In the genomic region with DNA sequence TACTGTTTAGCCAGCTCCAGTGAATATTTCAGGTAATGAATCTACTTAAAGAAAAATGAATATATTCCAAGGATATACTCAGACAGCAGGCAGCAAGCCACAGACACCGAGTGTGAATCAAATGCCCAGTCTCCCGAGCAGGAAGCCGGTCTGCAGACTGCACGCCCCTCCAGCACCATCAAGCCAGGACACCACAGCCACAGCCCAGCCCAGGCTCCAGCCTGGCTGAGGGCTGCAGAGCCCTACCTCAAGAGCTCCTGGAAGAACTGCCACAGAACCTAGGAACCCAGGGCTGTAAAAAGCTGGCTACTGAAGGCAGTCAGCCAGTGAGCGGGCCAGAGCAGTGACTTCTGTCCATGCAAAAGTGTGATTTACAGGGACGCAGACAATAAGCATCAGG, we compare ENCODE assay signal across 23 mouse cellular contexts. TPM values are rescaled to one million over a fixed set of nuclear protein-coding genes. Genes with fewer than 3 reads are reported as not detected.
DNase-seq lines count a peak whose midpoint lies in the region; ATAC-seq and TF ChIP-seq lines count a peak whose summit lies in the region.
"Had no signal": no experiment of that assay in that cellular context is flagged by ENCODE, and none has a peak within 500 bp of the region (broad histone marks: within the 10 kb centered on the region; RNA-seq: fewer than 3 reads in every experiment).

No protein-coding gene starts in this region.

- intact Hi-C loops in heart, adult 2 months (cut with DNase I) = no loop called here

- no peak for TF ChIP-seq CTCF in heart, adult 2 months (IDR thresholded peaks at IDR 0.05)
- no peak for TF ChIP-seq CTCF in liver, adult 2 months (IDR thresholded peaks at IDR 0.05; ENCODE audit: low read depth, low read length)

- 49% methylated on average over 6 of the region's 6 CpGs for WGBS in heart, adult 2 months
- WGBS in kidney, embryonic 14.5 days = 59% methylated on average over 6 of the region's 6 CpGs
- 90% methylated on average over 6 of the region's 6 CpGs for WGBS in liver, adult 2 months
- WGBS in liver, embryonic 12.5 days (ENCODE audit: insufficient replicate concordance) = 59% methylated on average over 6 of the region's 6 CpGs
- whole genome bisulfite sequencing in intestine, embryonic 15.5 days = 54% methylated on average over 6 of the region's 6 CpGs

- H3K36me3 ChIP-seq in heart, adult 2 months (ENCODE audit: control insufficient read depth, insufficient read depth, low read length) = no peaks in the 10 kb centered on the region
- no peaks in the 10 kb centered on the region for H3K36me3 ChIP-seq in kidney, embryonic 14.5 days (ENCODE audit: control insufficient read depth, insufficient read depth, low read length)
- H3K36me3 ChIP-seq in liver, adult 2 months (ENCODE audit: control insufficient read depth, insufficient read depth, low read length) = no peaks in the 10 kb centered on the region
- no peaks in the 10 kb centered on the region; the same call in 1 of the 2 replicates for H3K36me3 ChIP-seq in liver, embryonic 12.5 days
- H3K36me3 ChIP-seq in intestine, embryonic 15.5 days = no peaks in the 10 kb centered on the region; the same call in 1 of the 2 replicates
- H3K36me3 ChIP-seq: hindbrain, embryonic 15.5 days; limb, embryonic 12.5 days; liver, embryonic 15.5 days; midbrain, embryonic 15.5 days had no signal

- H3K27ac ChIP-seq in heart, adult 2 months = peak overlapping the region; percentile 47; the same call in 1 of the 2 replicates
- H3K27ac ChIP-seq in kidney, embryonic 14.5 days (ENCODE audit: low read depth, low read length) = no peak overlapping the region
- peak overlapping the region; percentile 50 for H3K27ac ChIP-seq in liver, adult 2 months (replicated peaks; ENCODE audit: insufficient read depth, low read depth, low read length)
- H3K27ac ChIP-seq in liver, embryonic 12.5 days = no peak overlapping the region
- peak overlapping the region; percentile 14; the same call in 1 of the 2 replicates for H3K27ac ChIP-seq in intestine, embryonic 15.5 days
- H3K27ac ChIP-seq: hindbrain, embryonic 15.5 days; left cerebral cortex, adult 2 months; limb, embryonic 12.5 days; liver, embryonic 15.5 days; midbrain, embryonic 15.5 days had no signal

- ATAC-seq in kidney, embryonic 14.5 days (ENCODE audit: low FRiP score, low TSS enrichment) = 0 out of 2 replicates have a peak, but pooled peaks have one; percentile 48
- ATAC-seq in liver, embryonic 12.5 days = no peak
- ATAC-seq in intestine, embryonic 15.5 days = no peak
- ATAC-seq in megakaryocyte progenitor cell, adult 5-6 weeks (replicated peaks; ENCODE audit: poor library complexity) = no peak
- ATAC-seq: midbrain, embryonic 15.5 days had no signal

- no peak for TF ChIP-seq EP300 in heart, adult 2 months (IDR thresholded peaks at IDR 0.05; ENCODE audit: insufficient read depth, low read depth, low read length)

- no peak overlapping the region for H3K9ac ChIP-seq in heart, adult 2 months (ENCODE audit: low read depth, low read length)
- no peak overlapping the region for H3K9ac ChIP-seq in kidney, embryonic 14.5 days (ENCODE audit: low read depth, low read length)
- no peak overlapping the region for H3K9ac ChIP-seq in liver, adult 2 months (ENCODE audit: low read depth, low read length)
- H3K9ac ChIP-seq in liver, embryonic 12.5 days = no peak overlapping the region
- no peak overlapping the region for H3K9ac ChIP-seq in intestine, embryonic 15.5 days
- H3K9ac ChIP-seq: hindbrain, embryonic 15.5 days; limb, embryonic 12.5 days; liver, embryonic 15.5 days; midbrain, embryonic 15.5 days had no signal

- no peak overlapping the region for H3K4me2 ChIP-seq in kidney, embryonic 14.5 days (replicated peaks; ENCODE audit: low read depth, low read length)
- H3K4me2 ChIP-seq in liver, embryonic 12.5 days = no peak overlapping the region
- no peak overlapping the region for H3K4me2 ChIP-seq in intestine, embryonic 15.5 days (replicated peaks)
- H3K4me2 ChIP-seq: hindbrain, embryonic 15.5 days; limb, embryonic 12.5 days; liver, embryonic 15.5 days; midbrain, embryonic 15.5 days had no signal

- H3K27me3 ChIP-seq in heart, adult 2 months (ENCODE audit: control insufficient read depth, insufficient read depth, low read length) = no peaks in the 10 kb centered on the region
- H3K27me3 ChIP-seq in kidney, embryonic 14.5 days (ENCODE audit: control insufficient read depth, insufficient read depth, low read length) = no peaks in the 10 kb centered on the region
- no peaks in the 10 kb centered on the region for H3K27me3 ChIP-seq in liver, adult 2 months (ENCODE audit: control insufficient read depth, insufficient read depth, low read length)
- no peaks in the 10 kb centered on the region for H3K27me3 ChIP-seq in liver, embryonic 12.5 days (replicated peaks)
- H3K27me3 ChIP-seq in intestine, embryonic 15.5 days (replicated peaks) = no peaks in the 10 kb centered on the region
- H3K27me3 ChIP-seq: hindbrain, embryonic 15.5 days; limb, embryonic 12.5 days; liver, embryonic 15.5 days; midbrain, embryonic 15.5 days had no signal

- H3K79me2 ChIP-seq in heart, adult 2 months (replicated peaks; ENCODE audit: control insufficient read depth, insufficient read depth, low read length) = peaks cover 5% of the 10 kb centered on the region; the same call in 1 of the 2 replicates
- H3K79me2 ChIP-seq in liver, adult 2 months (ENCODE audit: control insufficient read depth, insufficient read depth, low read length) = peaks cover 10% of the 10 kb centered on the region; the same call in 1 of the 2 replicates

- no peak for TF ChIP-seq POLR2A in heart, adult 2 months (IDR thresholded peaks at IDR 0.05; ENCODE audit: insufficient read depth, low read depth, low read length)
- no peak for TF ChIP-seq POLR2A in liver, adult 2 months (IDR thresholded peaks at IDR 0.05; ENCODE audit: extremely low read depth, insufficient read depth, low read length)

- no peak for DNase-seq in heart, adult 2 months
- no peak for DNase-seq in heart, adult 18-20 months
- DNase-seq in kidney, adult 9 months = no peak
- DNase-seq in liver, adult 2 months (ENCODE audit: extremely low read depth, low read depth, low spot score) = no peak
- DNase-seq: adrenal gland, postnatal 36 days; B cell, adult 2 months; cerebellum, adult 11-12 months; cerebellum, postnatal 14 days; kidney, postnatal 4 days; layer of hippocampus, adult 9-11 months; lung, postnatal 10 days; right cerebral cortex, postnatal 25 days; thymus, postnatal 4 days had no signal

- no peak overlapping the region for H3K4me3 ChIP-seq in heart, adult 2 months
- H3K4me3 ChIP-seq in kidney, embryonic 14.5 days (ENCODE audit: low read length) = no peak overlapping the region
- no peak overlapping the region for H3K4me3 ChIP-seq in liver, adult 2 months (ENCODE audit: insufficient read depth, low read depth, low read length)
- no peak overlapping the region for H3K4me3 ChIP-seq in liver, embryonic 12.5 days
- H3K4me3 ChIP-seq in intestine, embryonic 15.5 days (replicated peaks) = no peak overlapping the region
- H3K4me3 ChIP-seq: hindbrain, embryonic 15.5 days; left cerebral cortex, adult 2 months; limb, embryonic 12.5 days; liver, embryonic 15.5 days; midbrain, embryonic 15.5 days had no signal

- peaks cover 7% of the 10 kb centered on the region for H3K4me1 ChIP-seq in heart, adult 2 months (ENCODE audit: control insufficient read depth, insufficient read depth, low read length)
- H3K4me1 ChIP-seq in kidney, embryonic 14.5 days (ENCODE audit: control insufficient read depth, insufficient read depth, low read length) = peaks cover 4% of the 10 kb centered on the region; the same call in 1 of the 2 replicates
- peaks cover 2% of the 10 kb centered on the region for H3K4me1 ChIP-seq in liver, adult 2 months (ENCODE audit: control insufficient read depth, insufficient read depth, low read length)
- peaks cover 10% of the 10 kb centered on the region; the same call in 1 of the 2 replicates for H3K4me1 ChIP-seq in liver, embryonic 12.5 days
- peaks cover 4% of the 10 kb centered on the region; the same call in 1 of the 2 replicates for H3K4me1 ChIP-seq in intestine, embryonic 15.5 days (replicated peaks)
- H3K4me1 ChIP-seq: hindbrain, embryonic 15.5 days; liver, embryonic 15.5 days; midbrain, embryonic 15.5 days had no signal

- no peaks in the 10 kb centered on the region for H3K9me3 ChIP-seq in kidney, embryonic 14.5 days (ENCODE audit: control insufficient read depth, low read length)
- no peaks in the 10 kb centered on the region for H3K9me3 ChIP-seq in liver, embryonic 12.5 days (replicated peaks)
- H3K9me3 ChIP-seq in intestine, embryonic 15.5 days = no peaks in the 10 kb centered on the region
- H3K9me3 ChIP-seq: hindbrain, embryonic 15.5 days; limb, embryonic 12.5 days; liver, embryonic 15.5 days; megakaryocyte, embryonic 14.5 days; midbrain, embryonic 15.5 days had no signal

RNA-seq across cellular contexts. Expression of a gene that starts 28.4 kb away (rescaled TPM):
- 10 to 100 TPM; 10.5 to 11.5 TPM for total RNA-seq in heart, adult 2 months (2021)
- 13.5 and 21.5 TPM in 2 replicates for polyA plus RNA-seq in heart, adult 2 months (2012; rRNA removed)
- 10 to 100 TPM; 10.2 to 10.9 TPM for total RNA-seq in heart, adult 18-20 months (2021)
- 16.0 and 28.6 TPM in 2 replicates for polyA plus RNA-seq in kidney, embryonic 14.5 days (2014; fragmentation: Nextera tagmentation; extraction: Ambion mirVana)
- total RNA-seq in liver, adult 2 months (2014; rRNA removed) = 1.1 and 1.7 TPM in 2 replicates
- 2.1 TPM in 2 replicates for polyA plus RNA-seq in liver, adult 2 months (2012; rRNA removed)
- 7.5 and 8.3 TPM in 2 replicates for polyA plus RNA-seq in liver, embryonic 12.5 days (2016; fragmentation: Nextera tagmentation; extraction: Ambion mirVana)
- 14.5 and 17.5 TPM in 2 replicates for polyA plus RNA-seq in intestine, embryonic 15.5 days (2015; fragmentation: Nextera tagmentation; extraction: Ambion mirVana)
- 14.5 and 16.0 TPM in 2 replicates for total RNA-seq in megakaryocyte progenitor cell, adult 5-6 weeks (2015)
- total RNA-seq in megakaryocyte progenitor cell, adult 5-6 weeks (2017) = 11.8 and 17.0 TPM in 2 replicates

Comparison
In these comparisons a context has a peak if more than half of its experiments do, and no peak if none do; other contexts are left out.
1. H3K27ac ChIP-seq: peak in heart, adult 2 months (single experiment), liver, adult 2 months (single experiment) and intestine, embryonic 15.5 days (single experiment); none in kidney, embryonic 14.5 days (single experiment) and liver, embryonic 12.5 days (single experiment).